Mouse (Mus musculus): ENCODE results near the gene Evi5.

GRCm38 (mm10) chr5:107814651-107815050 is 60.3 kb downstream of the Evi5 start:
- TF ChIP-seq CTCF (IDR thresholded peaks at IDR 0.05) (no peak), EP300 (IDR thresholded peaks at IDR 0.05) (no peak)

Measured in lung, postnatal 0 days (tissue).